Mouse (Mus musculus) MEL (cell line): ENCODE data around the gene Rad51d. TPM values are rescaled to one million over a fixed set of nuclear protein-coding genes. Genes with fewer than 3 reads are reported as not detected.

Source experiments
- DNase-seq: peaks from one replicate; pipeline ENCODE4 v3.0.0; 2011; ENCODE audit warnings: low read depth, low spot score
- H3K27ac ChIP-seq: 2 replicates; pipeline ENCODE4 v1.5.1; 2012; ENCODE audit warnings: low read depth, mild to moderate bottlenecking, control low read depth, low read length, moderate library complexity; ENCODE audit not compliant: control insufficient read depth
- H3K27me3 ChIP-seq, 2 experiments: fragments of 150-350 bp in 1 of 2; sonication (generic) in 1 of 2; 2 replicates each; pipeline ENCODE4 v1.6.1; 2012; ENCODE audit warnings: low read length in 2 of 2, mild to moderate bottlenecking in 2 of 2, improper control_type of control experiment in 1 of 2, moderate library complexity in 1 of 2; ENCODE audit not compliant: insufficient read depth in 2 of 2, control insufficient read depth in 1 of 2
- H3K36me3 ChIP-seq, 2 experiments: 2 replicates each; pipeline ENCODE4 v1.6.1; 2012 to 2014; ENCODE audit warnings: low read length in 2 of 2, improper control_type of control experiment in 1 of 2, inconsistent platforms in 1 of 2, mild to moderate bottlenecking in 1 of 2; ENCODE audit not compliant: insufficient read depth in 2 of 2, control insufficient read depth in 1 of 2
- H3K4me1 ChIP-seq, 2 experiments: fragments of 150-350 bp in 1 of 2; sonication (generic) in 1 of 2; 2 replicates each; pipeline ENCODE4 v1.6.1; 2012; ENCODE audit warnings: low read length in 2 of 2, improper control_type of control experiment in 1 of 2, mild to moderate bottlenecking in 1 of 2; ENCODE audit not compliant: insufficient read depth in 2 of 2, control insufficient read depth in 1 of 2
- H3K4me3 ChIP-seq, 2 experiments: fragments of 150-350 bp in 1 of 2; sonication (generic) in 1 of 2; 2 replicates each; pipeline ENCODE4 v1.5.1; 2012; ENCODE audit warnings: low read depth in 2 of 2, low read length in 2 of 2, mild to moderate bottlenecking in 2 of 2, moderate library complexity in 2 of 2, control low read depth in 1 of 2, improper control_type of control experiment in 1 of 2; ENCODE audit not compliant: control insufficient read depth in 1 of 2, insufficient read depth in 1 of 2
- H3K79me2 ChIP-seq: 2 replicates; pipeline ENCODE4 v1.6.1; 2012; ENCODE audit warnings: mild to moderate bottlenecking, low read length, moderate library complexity; ENCODE audit not compliant: control insufficient read depth, poor library complexity, insufficient read depth
- H3K9ac ChIP-seq: 2 replicates; pipeline ENCODE4 v1.6.1; 2012; ENCODE audit warnings: low read depth, mild to moderate bottlenecking, control low read depth, low read length, moderate library complexity; ENCODE audit not compliant: control insufficient read depth, poor library complexity, severe bottlenecking
- H3K9me3 ChIP-seq: fragments of 150-350 bp; sonication (generic); replicated peaks from 2 replicates; pipeline ENCODE4 v1.6.1; 2012; ENCODE audit warnings: mild to moderate bottlenecking, low read length, improper control_type of control experiment, moderate library complexity; ENCODE audit not compliant: insufficient read depth
- BHLHE40 ChIP-seq: IDR thresholded peaks from 2 replicates; pipeline ENCODE4 v1.6.1; 2012; ENCODE audit warnings: low read depth, mild to moderate bottlenecking, inconsistent platforms, low read length, improper control_type of control experiment, borderline replicate concordance
- CHD1 ChIP-seq: IDR thresholded peaks from 2 replicates; pipeline ENCODE4 v1.6.1; 2012; ENCODE audit warnings: low read depth, mild to moderate bottlenecking, inconsistent platforms, low read length, improper control_type of control experiment
- CTCF ChIP-seq, 3 experiments: IDR thresholded peaks in 2 of 3; conservative IDR thresholded peaks in 1 of 3; 2 replicates each; pipeline ENCODE4 v1.5.1; 2011 to 2012; ENCODE audit warnings: low read length in 3 of 3, low read depth in 2 of 3, mild to moderate bottlenecking in 2 of 3, improper control_type of control experiment in 1 of 3, inconsistent platforms in 1 of 3, mixed read lengths in 1 of 3, moderate library complexity in 1 of 3; ENCODE audit not compliant: control insufficient read depth in 1 of 3, insufficient read depth in 1 of 3, poor library complexity in 1 of 3, severe bottlenecking in 1 of 3
- E2F4 ChIP-seq: IDR thresholded peaks from 2 replicates; pipeline ENCODE4 v1.6.1; 2011; ENCODE audit warnings: low read depth, low read length, improper control_type of control experiment, borderline replicate concordance
- ELF1 ChIP-seq: IDR thresholded peaks from 2 replicates; pipeline ENCODE4 v1.6.1; 2014; ENCODE audit warnings: low read depth, mild to moderate bottlenecking, inconsistent platforms, low read length, improper control_type of control experiment, moderate library complexity
- GABPA ChIP-seq: IDR thresholded peaks from 2 replicates; pipeline ENCODE4 v1.6.1; 2012; ENCODE audit warnings: low read depth, mild to moderate bottlenecking, inconsistent platforms, low read length, improper control_type of control experiment, moderate library complexity
- GATA1 ChIP-seq: IDR thresholded peaks from 2 replicates; pipeline ENCODE4 v1.6.1; 2011; ENCODE audit warnings: low read depth, low read length, improper control_type of control experiment
- HCFC1 ChIP-seq: IDR thresholded peaks from 2 replicates; pipeline ENCODE4 v1.6.1; 2012; ENCODE audit warnings: low read depth, mild to moderate bottlenecking, inconsistent platforms, low read length, improper control_type of control experiment, moderate library complexity
- MXI1 ChIP-seq: IDR thresholded peaks from 2 replicates; pipeline ENCODE4 v1.6.1; 2011; ENCODE audit warnings: mild to moderate bottlenecking, low read depth, low read length, improper control_type of control experiment
- MYC ChIP-seq: IDR thresholded peaks from 2 replicates; pipeline ENCODE4 v1.6.1; 2011; ENCODE audit warnings: low read depth, mild to moderate bottlenecking, low read length, improper control_type of control experiment, moderate library complexity
- NELFE ChIP-seq: IDR thresholded peaks from 2 replicates; pipeline ENCODE4 v1.6.1; 2011; ENCODE audit warnings: low read depth, low read length, improper control_type of control experiment
- POLR2AphosphoS5 ChIP-seq: IDR thresholded peaks from 2 replicates; pipeline ENCODE4 v1.6.1; 2012; ENCODE audit warnings: low read depth, borderline replicate concordance, mild to moderate bottlenecking, inconsistent platforms, low read length, moderate library complexity, mixed read lengths
- RAD21 ChIP-seq: IDR thresholded peaks from 2 replicates; pipeline ENCODE4 v1.6.1; 2011; ENCODE audit warnings: mild to moderate bottlenecking, low read depth, low read length, improper control_type of control experiment
- RCOR1 ChIP-seq: IDR thresholded peaks from 2 replicates; pipeline ENCODE4 v1.6.1; 2012; ENCODE audit warnings: low read depth, mild to moderate bottlenecking, inconsistent platforms, low read length, improper control_type of control experiment
- SIN3A ChIP-seq: IDR thresholded peaks from 2 replicates; pipeline ENCODE4 v1.6.1; 2012; ENCODE audit warnings: low read length, improper control_type of control experiment, inconsistent platforms
- SMC3 ChIP-seq: IDR thresholded peaks from 2 replicates; pipeline ENCODE4 v1.6.1; 2011; ENCODE audit warnings: low read depth, low read length, improper control_type of control experiment
- TBP ChIP-seq: IDR thresholded peaks from 2 replicates; pipeline ENCODE4 v1.8.0; 2011; ENCODE audit warnings: low read depth, low read length, improper control_type of control experiment
- UBTF ChIP-seq: IDR thresholded peaks from 2 replicates; pipeline ENCODE4 v1.6.1; 2012; ENCODE audit warnings: low read depth, mild to moderate bottlenecking, inconsistent platforms, low read length, improper control_type of control experiment, moderate library complexity, borderline replicate concordance; ENCODE audit not compliant: insufficient read depth
- ZC3H11A ChIP-seq: IDR thresholded peaks from 2 replicates; pipeline ENCODE4 v1.6.1; 2012; ENCODE audit warnings: low read depth, mild to moderate bottlenecking, inconsistent platforms, low read length, improper control_type of control experiment
- ZNF384 ChIP-seq: IDR thresholded peaks from 2 replicates; pipeline ENCODE4 v1.6.1; 2012; ENCODE audit warnings: low read depth, mild to moderate bottlenecking, inconsistent platforms, low read length, improper control_type of control experiment
- polyA plus RNA-seq, 2 experiments: library from polyadenylated mRNA; stranded (reverse) in 1 of 2; unstranded in 1 of 2; fragments of >175 nt in 1 of 2; fragments of >200 nt in 1 of 2; gene quantifications; 2 replicates each; pipeline versions ENCODE4 v1.2.1 to v1.2.4; 2012; ENCODE audit warnings: low replicate concordance in 2 of 2, low read depth in 1 of 2; ENCODE audit not compliant: insufficient read length in 2 of 2, insufficient read depth in 1 of 2, missing spikeins in 1 of 2
- total RNA-seq: library from RNA; depleted of rRNA; stranded (reverse); fragments of 300-350 nt; gene quantifications from 2 replicates; pipeline ENCODE4 v1.2.3, GENCODE M21; 2012

Gene Rad51d
- total and polyA plus RNA-seq, 3 experiments = 21.1 to 30.0 TPM; not detected in 1

DNA sequence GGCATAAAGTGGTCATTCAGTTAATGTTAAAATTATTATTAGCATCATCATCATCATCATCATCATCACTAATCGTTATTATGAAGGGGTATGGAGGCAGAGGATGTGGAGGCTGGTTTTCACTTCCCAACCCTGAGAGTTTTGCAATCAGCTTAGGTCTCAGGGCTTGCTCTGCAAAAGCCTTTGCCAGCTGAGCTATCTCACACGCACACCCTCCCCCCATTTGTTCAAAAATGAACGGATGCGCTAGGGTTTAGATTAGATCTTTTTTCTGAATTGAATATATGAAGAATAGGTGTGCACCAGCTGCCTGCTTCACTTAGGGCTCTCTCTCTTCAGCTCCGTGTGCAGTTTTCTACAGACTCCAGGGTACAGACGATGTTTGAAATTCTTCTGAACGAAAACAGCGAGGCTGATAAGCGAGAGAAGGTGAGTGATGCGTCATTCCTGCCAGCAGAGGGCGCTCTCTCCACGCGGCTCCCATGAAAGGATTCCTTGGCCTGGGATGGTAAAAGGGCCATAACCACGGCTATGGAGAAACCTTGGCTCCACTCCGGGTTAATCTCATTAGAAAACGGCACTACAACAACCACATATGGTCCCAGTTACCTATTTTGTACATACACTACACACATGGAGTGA is 24.4 kb upstream of the Rad51d start:
- TF ChIP-seq RCOR1 (no peak), ZC3H11A (peak; percentile 99), UBTF (no peak), MYC (0 out of 2 replicates have a peak, but pooled peaks have one; percentile 32), RAD21 (no peak; the same call in none of the 2 replicates), BHLHE40 (no peak), SIN3A (peak; percentile 46; the same call in 1 of the 2 replicates), POLR2AphosphoS5 (no peak), CHD1 (no peak), HCFC1 (no peak), ELF1 (no peak), ZNF384 (no peak), TBP (0 out of 2 replicates have a peak, but pooled peaks have one; percentile 12), CTCF (IDR thresholded peaks at IDR 0.05 in 2 of 3, conservative IDR thresholded peaks at IDR 0.05 in 1 of 3; ENCODE audit: control insufficient read depth in 1 of 3, insufficient read depth in 1 of 3, low read depth in 2 of 3, low read length in 3 of 3, poor library complexity in 1 of 3, severe bottlenecking in 1 of 3) (peak; percentile 97 to 100 (median 99)), MXI1 (no peak), SMC3 (peak; percentile 99), E2F4 (no peak), NELFE (no peak), GABPA (no peak), GATA1 (peak; percentile 68)
- TF ChIP-seq, all 39 proteins: peak for 7
- Histone ChIP-seq H3K27me3 (peaks cover 0 to 2% of the 10 kb centered on the region in 2 experiments; a peak in 2 of 4 replicates), H3K4me3 (peak overlapping the region; percentile 24 to 34; a peak in 3 of 4 replicates)

More for the DNA sequence above, 24.4 kb upstream of the Rad51d start:
- 0 out of 4 replicates have a peak, but pooled peaks cover 0 to 2% of the 10 kb centered on the region in 2 experiments for H3K4me1 ChIP-seq
- peak; percentile 87 for DNase-seq
- H3K79me2 ChIP-seq = no peaks in the 10 kb centered on the region
- H3K27ac ChIP-seq = no peak overlapping the region
- no peaks in the 10 kb centered on the region for H3K9me3 ChIP-seq
- H3K36me3 ChIP-seq = no peaks in the 10 kb centered on the region
- H3K9ac ChIP-seq = no peak overlapping the region
